Mouse (Mus musculus): ENCODE results near the gene Usp46.

- TF ChIP-seq CTCF (IDR thresholded peaks at IDR 0.05 in 2 of 3, conservative IDR thresholded peaks at IDR 0.05 in 1 of 3; ENCODE audit: control insufficient read depth in 1 of 3, insufficient read depth in 1 of 3, low read depth in 2 of 3, low read length in 3 of 3, poor library complexity in 1 of 3, severe bottlenecking in 1 of 3): no peak
- TF ChIP-seq SIN3A (IDR thresholded peaks at IDR 0.05; ENCODE audit: low read length): peak; percentile 36; the same call in 1 of the 2 replicates
- no peak for TF ChIP-seq USF2 (IDR thresholded peaks at IDR 0.05; ENCODE audit: borderline replicate concordance in 1 of 2, insufficient read depth in 1 of 2, low read depth in 1 of 2, low read length in 2 of 2)
- TF ChIP-seq POLR2A (IDR thresholded peaks at IDR 0.05; ENCODE audit: control insufficient read depth in 1 of 2, insufficient read depth in 1 of 2, low read depth in 1 of 2, low read length in 2 of 2, poor library complexity in 1 of 2): peak in 1 of 2 experiments; percentile 46; a peak in 1 of 4 replicates
- TF ChIP-seq MAFK (IDR thresholded peaks at IDR 0.05; ENCODE audit: borderline replicate concordance, low read depth, low read length): no peak
Measured at GRCm38 (mm10) chr5:74068714-74069321, 587 bp upstream of the Usp46 start.

All from MEL (cell line).